Mouse (Mus musculus) hindbrain, embryonic 10.5 days (tissue): ENCODE measurements at regions not wholly inside any gene's neighbourhood (a gene's known extent, or its start where the extent isn't known, plus 50 kb on each side); places are given as distances from the start of the nearest gene placed in this dataset.

Experiments used
- DNase-seq: peaks from one replicate; pipeline ENCODE4 v3.0.0-alpha.2; 2017; ENCODE audit warnings: low spot score
- H3K27ac ChIP-seq: fragments of 300-500 bp; sonication (generic); 2 replicates; pipeline ENCODE4 v1.5.1; 2016; ENCODE audit warnings: mild to moderate bottlenecking, moderate library complexity
- H3K27me3 ChIP-seq: fragments of 300-500 bp; sonication (generic); 2 replicates; pipeline ENCODE4 v1.6.1; 2016; ENCODE audit warnings: mild to moderate bottlenecking; ENCODE audit not compliant: poor library complexity, insufficient read depth, severe bottlenecking
- H3K36me3 ChIP-seq: fragments of 300-500 bp; sonication (generic); 2 replicates; pipeline ENCODE4 v1.6.1; 2016; ENCODE audit warnings: mild to moderate bottlenecking, moderate library complexity
- H3K4me1 ChIP-seq: fragments of 300-500 bp; sonication (generic); replicated peaks from 2 replicates; pipeline ENCODE4 v1.6.1; 2016; ENCODE audit warnings: mild to moderate bottlenecking
- H3K4me3 ChIP-seq: fragments of 300-500 bp; sonication (generic); 2 replicates; pipeline ENCODE4 v1.5.1; 2016; ENCODE audit warnings: mild to moderate bottlenecking, moderate library complexity
- H3K9me3 ChIP-seq: fragments of 300-500 bp; sonication (generic); 2 replicates; pipeline ENCODE4 v1.6.1; 2016; ENCODE audit warnings: mild to moderate bottlenecking, moderate library complexity
- WGBS: fragments of 180-500 bp; shearing (Covaris S2); methylation state at CpG from one replicate; pipeline ENCODE4 v1.1.7; 2016; 5-methylcytosine and 5-hydroxymethylcytosine counted together

DNA sequence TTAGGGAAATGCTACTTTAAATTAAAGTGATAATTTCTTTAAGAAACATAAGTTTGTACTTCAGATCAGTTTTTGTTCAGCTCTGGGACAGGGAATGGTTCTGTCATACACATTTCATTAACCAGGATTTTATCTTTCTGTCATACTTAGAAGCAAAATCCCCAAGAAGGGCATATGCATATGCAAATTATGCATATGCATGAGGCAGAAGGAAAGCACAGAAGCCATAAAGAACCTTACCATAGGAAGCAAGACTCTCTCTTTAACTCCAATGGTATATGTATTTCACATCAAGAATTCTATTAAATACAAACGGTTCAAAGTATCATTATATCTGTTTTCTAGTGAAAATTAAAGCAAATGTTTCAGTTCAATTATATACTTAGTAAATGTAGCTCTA is 381.5 kb downstream of the Kcnj3 start:
- no peaks in the 10 kb centered on the region for H3K36me3 ChIP-seq
- no peaks in the 10 kb centered on the region for H3K4me1 ChIP-seq
- H3K9me3 ChIP-seq = no peaks in the 10 kb centered on the region
- no peak for DNase-seq
- H3K27ac ChIP-seq = no peak overlapping the region
- WGBS = 87% methylated on average over 1 of the region's 1 CpGs
- H3K27me3 ChIP-seq = no peaks in the 10 kb centered on the region
- H3K4me3 ChIP-seq = no peak overlapping the region

DNA sequence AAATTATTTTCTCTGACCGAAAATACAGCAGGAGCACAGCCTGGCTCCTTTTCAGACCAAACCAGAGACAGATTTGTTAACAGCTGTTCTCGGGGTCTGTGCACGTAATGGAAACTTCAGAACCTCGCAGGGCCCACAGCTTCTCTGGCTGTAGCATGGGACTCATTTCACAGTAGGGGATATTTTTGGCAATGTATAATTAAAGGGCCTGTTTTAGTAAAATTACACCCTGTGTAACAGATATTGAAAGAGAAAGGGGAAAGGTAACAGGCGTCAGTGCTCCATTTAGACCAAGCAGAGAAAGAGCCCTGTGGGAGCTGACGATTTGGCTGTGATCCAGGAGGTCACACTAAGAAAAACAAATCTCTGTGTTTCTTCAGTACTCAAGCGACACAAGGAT is 382.4 kb downstream of the Kcnj3 start:
- DNase-seq = peak; percentile 7
- H3K36me3 ChIP-seq = no peaks in the 10 kb centered on the region
- no peak overlapping the region for H3K4me3 ChIP-seq
- no peaks in the 10 kb centered on the region for H3K27me3 ChIP-seq
- WGBS = 46% methylated on average over 7 of the region's 7 CpGs
- H3K4me1 ChIP-seq = no peaks in the 10 kb centered on the region
- no peak overlapping the region for H3K27ac ChIP-seq
- H3K9me3 ChIP-seq = no peaks in the 10 kb centered on the region

DNA sequence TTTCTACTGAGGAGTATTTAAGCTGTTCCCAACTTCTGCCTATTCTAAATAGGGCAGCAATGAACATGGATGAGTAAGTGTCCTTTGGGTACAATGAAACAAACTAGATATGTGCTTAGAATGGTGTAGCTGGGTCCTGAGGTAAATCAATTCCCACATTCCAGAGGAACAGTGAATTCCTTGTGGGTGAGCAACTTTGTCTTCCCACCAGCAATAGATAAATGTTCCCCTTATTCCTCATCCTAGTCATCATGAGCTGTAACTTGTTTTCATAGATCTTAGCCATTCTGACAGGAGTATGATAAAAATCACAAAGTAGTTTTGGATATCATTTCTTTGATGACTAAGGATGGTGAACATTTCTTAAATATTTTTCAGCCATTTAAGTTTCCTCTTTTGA is 387.0 kb downstream of the Kcnj3 start:
- no peaks in the 10 kb centered on the region for H3K4me1 ChIP-seq
- no peaks in the 10 kb centered on the region for H3K9me3 ChIP-seq
- no peak overlapping the region for H3K27ac ChIP-seq
- DNase-seq = no peak
- no peaks in the 10 kb centered on the region for H3K36me3 ChIP-seq
- H3K27me3 ChIP-seq = no peaks in the 10 kb centered on the region
- H3K4me3 ChIP-seq = no peak overlapping the region

DNA sequence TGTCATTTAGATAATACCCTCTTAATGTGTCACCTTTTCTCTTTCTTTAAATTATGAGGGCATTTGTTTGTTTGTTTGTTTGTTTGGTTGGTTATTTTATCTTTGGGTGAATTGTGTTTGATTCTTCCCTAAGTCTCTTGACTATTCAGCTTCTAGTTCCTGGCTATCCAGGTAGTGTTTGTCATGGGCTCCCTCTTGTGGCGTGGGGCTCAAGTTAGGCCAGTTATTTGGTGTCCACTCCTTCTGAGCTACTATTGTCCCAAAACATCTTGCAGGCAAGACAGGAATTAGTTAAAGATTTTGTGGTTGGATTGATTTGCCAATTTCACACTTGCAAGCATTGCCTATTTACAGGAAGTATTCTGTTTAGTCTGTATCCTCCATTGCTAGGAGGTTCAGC is 405.8 kb downstream of the Kcnj3 start:
- 48% methylated on average over 1 of the region's 1 CpGs for WGBS
- H3K36me3 ChIP-seq = no peaks in the 10 kb centered on the region
- no peaks in the 10 kb centered on the region for H3K27me3 ChIP-seq
- H3K4me3 ChIP-seq = no peak overlapping the region
- peak; percentile 6 for DNase-seq
- H3K9me3 ChIP-seq = no peaks in the 10 kb centered on the region
- H3K4me1 ChIP-seq = no peaks in the 10 kb centered on the region
- no peak overlapping the region for H3K27ac ChIP-seq

DNA sequence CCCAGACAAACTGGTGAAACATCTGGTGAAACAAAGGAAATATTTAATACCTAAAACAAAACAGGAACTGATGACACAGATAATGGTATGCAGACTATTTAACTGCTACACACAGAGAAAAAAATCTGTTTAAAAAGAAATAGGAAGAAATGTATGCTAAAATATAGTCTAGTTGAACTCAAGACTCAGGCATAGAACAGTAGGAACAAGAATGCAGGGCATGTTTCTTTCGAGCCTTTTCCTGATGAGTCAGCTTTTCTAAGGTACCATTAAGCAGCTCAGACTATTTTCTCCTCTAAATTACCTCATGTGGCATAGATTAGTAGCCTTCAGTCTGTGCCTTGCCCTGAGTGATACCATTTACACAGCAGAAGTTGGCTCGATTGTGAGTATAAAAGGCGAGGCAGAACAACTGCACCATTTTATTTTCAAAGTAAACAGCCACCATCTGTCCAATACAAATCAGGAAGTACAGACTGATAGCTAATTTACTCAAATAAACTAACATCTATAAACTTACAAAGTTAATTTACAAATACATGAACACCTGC is 411.1 kb downstream of the Kcnj3 start:
- no peak for DNase-seq
- no peak overlapping the region for H3K27ac ChIP-seq
- no peak overlapping the region for H3K4me3 ChIP-seq
- H3K9me3 ChIP-seq = no peaks in the 10 kb centered on the region
- H3K4me1 ChIP-seq = no peaks in the 10 kb centered on the region
- no peaks in the 10 kb centered on the region for H3K27me3 ChIP-seq
- 65% methylated on average over 3 of the region's 3 CpGs for WGBS
- H3K36me3 ChIP-seq = no peaks in the 10 kb centered on the region

DNA sequence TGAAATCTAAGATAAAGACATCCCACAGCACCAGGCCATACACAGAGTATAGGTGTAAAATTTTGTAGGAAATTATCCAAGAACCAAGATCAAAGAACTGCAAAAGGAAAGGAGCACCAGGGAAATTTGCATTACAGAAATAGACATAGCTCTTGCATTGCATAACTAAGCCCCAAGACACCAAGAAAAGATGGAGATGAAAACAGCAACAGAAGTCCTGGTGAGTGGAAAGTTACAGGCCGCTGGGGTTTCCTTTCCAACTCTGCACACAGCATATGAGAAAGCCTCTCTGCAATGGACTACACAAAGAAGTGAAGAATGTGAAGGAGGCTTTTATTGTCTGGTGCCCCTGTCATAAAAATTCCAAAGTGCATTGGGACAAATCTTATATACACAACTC is 426.7 kb downstream of the Kcnj3 start:
- Histone ChIP-seq H3K4me3 (no peak overlapping the region), H3K27ac (no peak overlapping the region), H3K4me1 (no peaks in the 10 kb centered on the region), H3K9me3 (no peaks in the 10 kb centered on the region), H3K27me3 (no peaks in the 10 kb centered on the region), H3K36me3 (no peaks in the 10 kb centered on the region)
- no peak for DNase-seq
- WGBS = 87% methylated on average over 1 of the region's 1 CpGs

DNA sequence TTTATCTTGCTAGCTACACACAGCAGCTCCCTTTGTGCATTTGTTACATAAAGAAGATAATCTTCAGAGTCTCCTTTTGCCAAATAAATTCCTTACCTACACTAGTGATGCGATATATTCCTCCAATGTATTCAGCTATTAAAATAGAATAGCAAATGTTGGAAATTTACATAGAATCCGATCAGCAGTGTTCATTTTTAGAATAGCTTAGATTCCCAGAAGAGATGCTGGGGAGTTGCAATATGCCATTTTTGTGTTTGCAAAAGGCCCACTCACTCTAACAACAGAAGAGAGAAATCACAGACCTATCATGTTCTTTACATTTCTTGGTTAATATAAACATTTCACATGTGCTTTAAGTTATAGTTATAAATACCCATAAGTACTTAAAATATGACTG is 454.2 kb downstream of the Kcnj3 start:
- Histone ChIP-seq H3K9me3 (no peaks in the 10 kb centered on the region), H3K4me3 (no peak overlapping the region), H3K36me3 (no peaks in the 10 kb centered on the region), H3K4me1 (no peaks in the 10 kb centered on the region), H3K27ac (no peak overlapping the region), H3K27me3 (no peaks in the 10 kb centered on the region)
- 83% methylated on average over 2 of the region's 2 CpGs for WGBS
- DNase-seq = no peak

DNA sequence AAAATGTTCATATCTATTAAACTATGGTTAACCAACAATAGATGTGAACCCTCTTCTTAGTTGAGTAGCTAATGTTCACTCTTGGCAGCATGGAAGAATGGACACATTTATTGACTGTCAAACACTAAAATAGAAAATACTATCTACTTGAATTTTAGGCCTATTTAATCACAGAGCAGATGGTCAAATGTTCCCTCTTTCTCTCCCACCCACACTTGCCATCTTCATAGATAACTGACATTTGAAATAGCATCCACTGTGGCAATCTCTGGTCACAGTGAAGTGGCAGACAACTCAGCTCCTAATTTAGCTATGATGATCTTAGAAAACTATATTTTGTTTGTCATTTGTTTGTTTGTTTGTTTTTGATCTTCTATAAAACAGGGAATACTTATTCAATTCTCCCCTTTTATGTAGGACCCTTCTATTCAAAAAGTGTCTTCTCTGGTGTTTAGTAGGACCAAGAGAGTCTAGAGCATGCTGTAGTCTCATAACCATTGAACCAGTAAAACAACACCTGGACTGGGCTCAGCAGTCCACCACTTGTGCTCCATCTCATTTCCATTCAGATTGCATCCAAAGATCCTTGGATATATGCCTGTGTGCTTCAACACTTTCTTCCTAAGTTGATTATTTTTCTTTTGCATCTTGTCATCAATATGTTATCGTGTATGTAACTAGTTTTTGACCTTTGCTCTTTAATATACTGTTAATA is 457.2 kb downstream of the Kcnj3 start:
- H3K27me3 ChIP-seq = no peaks in the 10 kb centered on the region
- DNase-seq = no peak
- H3K9me3 ChIP-seq = no peaks in the 10 kb centered on the region
- 68% methylated on average over 1 of the region's 1 CpGs for WGBS
- H3K27ac ChIP-seq = no peak overlapping the region
- no peaks in the 10 kb centered on the region for H3K4me1 ChIP-seq
- no peaks in the 10 kb centered on the region for H3K36me3 ChIP-seq
- no peak overlapping the region for H3K4me3 ChIP-seq

DNA sequence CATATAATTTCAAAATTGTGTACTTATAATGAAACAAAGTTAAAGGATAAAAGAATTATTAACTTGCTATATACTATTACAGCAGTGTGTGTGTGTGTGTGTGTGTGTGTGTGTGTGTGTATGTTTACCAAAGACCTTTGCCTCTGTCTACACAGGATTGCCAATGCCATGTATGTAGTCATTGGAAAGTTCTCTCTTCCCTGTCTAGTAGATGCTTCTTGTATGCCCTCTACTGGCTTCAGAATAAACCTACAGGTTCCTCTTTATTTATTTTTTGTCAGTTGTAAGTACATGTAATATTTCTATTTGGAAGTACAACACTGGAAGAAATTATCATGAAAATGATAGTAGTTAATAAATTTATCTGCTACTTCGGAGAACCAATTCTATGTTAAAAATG is 484.5 kb downstream of the Kcnj3 start:
- H3K9me3 ChIP-seq = no peaks in the 10 kb centered on the region
- no peaks in the 10 kb centered on the region for H3K36me3 ChIP-seq
- no peaks in the 10 kb centered on the region for H3K27me3 ChIP-seq
- no peak overlapping the region for H3K4me3 ChIP-seq
- 77% methylated on average over 1 of the region's 1 CpGs for WGBS
- no peak overlapping the region for H3K27ac ChIP-seq
- H3K4me1 ChIP-seq = no peaks in the 10 kb centered on the region
- no peak for DNase-seq
